Mouse (Mus musculus) T-cell, adult 66 days (primary cell): ENCODE results near the gene Ndst2. TPM values are rescaled to one million over a fixed set of nuclear protein-coding genes. Genes with fewer than 3 reads are reported as not detected.

ENCODE experiments used
- total RNA-seq, 2 experiments: library from RNA; stranded (reverse); gene quantifications; 3 replicates in 1 of 2; 4 replicates in 1 of 2; pipeline ENCODE4 v1.2.4; 2023

The Ndst2 gene
- total RNA-seq: 10 to 100 TPM; 45.4 to 51.1 TPM

GRCm38 (mm10) chr14:20733952-20734774 lies at the start of gene Ndst2:
TSS of gene Ndst2 (minus strand) at chr14:20734562.

GRCm38 (mm10) chr14:20707201-20708190 lies 26.9 kb downstream of the Ndst2 start, which contains the start of gene Zswim8:
TSS of gene Zswim8 (plus strand) at chr14:20707552.

DNA sequence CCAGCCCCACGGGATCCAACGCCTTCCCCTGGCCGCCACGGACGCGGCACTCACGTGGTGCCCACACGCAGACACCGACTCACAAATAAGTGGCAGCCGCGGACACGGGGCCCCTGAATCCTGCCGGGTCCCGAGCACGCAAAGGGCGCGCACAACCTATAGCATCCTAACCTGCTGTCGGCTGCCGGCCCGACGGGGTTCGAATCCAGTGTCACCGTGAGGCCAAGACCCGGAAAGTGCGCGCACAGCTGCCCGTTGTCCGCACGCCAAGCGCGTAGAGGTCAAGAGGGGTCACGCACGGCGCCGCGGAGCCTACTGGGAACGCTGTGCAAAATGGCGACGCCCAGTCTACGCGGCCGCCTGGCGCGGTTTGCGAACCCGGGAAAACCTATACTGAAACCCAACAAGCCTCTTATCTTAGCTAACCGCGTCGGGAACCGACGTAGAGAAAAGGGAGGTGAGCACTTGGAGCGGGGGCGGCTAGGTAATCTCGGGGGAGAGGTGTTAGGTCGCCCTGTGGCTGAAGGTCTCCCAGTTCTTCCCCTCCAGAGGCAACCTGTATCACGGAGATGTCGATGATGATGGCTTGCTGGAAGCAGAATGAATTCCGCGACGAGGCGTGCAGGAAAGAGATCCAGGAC lies 31.5 kb downstream of the Ndst2 start, which contains the start of gene Chchd1:
Gene Chchd1 (plus strand): TSS at position 266 of the 641 bp plus-strand sequence.

GRCm38 (mm10) chr14:20694884-20695760 lies 39.2 kb downstream of the Ndst2 start, which contains the start of gene Fut11:
TSS of gene Fut11 (plus strand) at chr14:20694968.

DNA sequence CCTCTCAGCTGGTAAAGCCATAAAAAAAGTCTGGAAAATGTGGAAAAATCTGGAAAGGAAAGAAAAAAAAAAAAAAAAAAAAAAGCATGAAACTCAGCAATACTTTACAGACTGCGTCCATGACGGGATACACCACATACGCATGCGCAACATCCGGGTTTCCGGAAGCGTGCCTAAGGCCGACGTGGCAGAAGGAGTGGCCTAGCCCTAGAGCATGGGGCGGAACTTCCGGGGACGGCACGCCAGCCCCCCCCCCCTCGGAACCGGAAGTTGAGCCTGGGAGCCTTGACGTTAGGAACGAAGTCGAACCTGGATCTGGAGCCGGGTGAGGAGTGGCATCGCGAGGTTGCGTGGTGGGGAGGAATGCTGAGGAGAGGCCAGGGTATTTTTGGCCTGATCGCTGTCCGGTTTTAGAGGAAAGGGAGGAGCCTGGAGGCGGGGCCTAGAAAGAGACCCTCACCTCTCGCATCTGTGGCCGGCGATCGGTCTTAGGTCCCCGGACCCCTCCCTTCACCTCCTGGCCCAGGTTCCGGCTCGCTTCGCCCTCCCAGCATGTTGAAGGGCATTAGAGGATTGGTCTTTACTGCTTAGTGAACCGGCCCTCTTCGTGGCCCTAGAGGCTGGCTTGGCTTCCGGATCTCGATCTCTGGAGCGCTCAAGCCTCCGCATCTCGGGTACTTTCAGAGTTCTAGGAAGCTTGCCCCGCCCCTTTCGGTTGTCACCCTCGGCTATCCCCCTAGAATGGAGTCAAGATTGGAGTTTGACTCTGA lies 60.1 kb downstream of the Ndst2 start, which contains the start of gene Sec24c:
Gene Sec24c (plus strand): TSS at position 245 of the 770 bp plus-strand sequence.

Other genes with a start within 250 kb of the Ndst2 start
- 10 to 100 TPM; 11.8 to 16.4 TPM for gene Mss51, start 237.7 kb downstream of the Ndst2 start, total RNA-seq
- gene Ppp3cb, start 188.0 kb downstream of the Ndst2 start, total RNA-seq: 100 to 1,000 TPM; 110 to 111 TPM
- 1 to 10 TPM; 3.9 to 4.3 TPM for gene Usp54, start 93.5 kb downstream of the Ndst2 start, total RNA-seq
- gene Myoz1, start 78.0 kb downstream of the Ndst2 start, total RNA-seq: not detected
- under 1 TPM in 1 of 2 experiments, not detected in 1; 0.15 TPM for gene Synpo2l, start 66.2 kb downstream of the Ndst2 start, total RNA-seq
- 100 to 1,000 TPM; 240 to 261 TPM for gene Sec24c, start 60.3 kb downstream of the Ndst2 start, total RNA-seq
- 1 to 10 TPM; 7.3 to 8.8 TPM for gene Fut11, start 39.6 kb downstream of the Ndst2 start, total RNA-seq
- gene Chchd1, start 31.6 kb downstream of the Ndst2 start, total RNA-seq: 10 to 100 TPM; 38.1 to 44.3 TPM
- gene Zswim8, start 27.0 kb downstream of the Ndst2 start, total RNA-seq: 100 to 1,000 TPM; 124 to 133 TPM
- gene Camk2g, start 59.5 kb upstream of the Ndst2 start, total RNA-seq: 10 to 100 TPM; 68.3 to 72.0 TPM
- gene Plau, start 102.1 kb upstream of the Ndst2 start, total RNA-seq: under 1 TPM in 1 of 2 experiments, not detected in 1; 0.23 TPM
- gene Vcl, start 194.8 kb upstream of the Ndst2 start, total RNA-seq: 1 to 10 TPM; 3.2 to 4.3 TPM